Mouse (Mus musculus): ENCODE results near the gene Cdc37.
"Not testable (repeated sequence)": the region's sequence is repeated elsewhere in the genome, so short reads cannot be mapped to it uniquely, and the experiment has no call there.

Cdc37 gene

GRCm38 (mm10) chr9:21149654-21150419, at the start of gene Cdc37:
Cdc37 (minus strand) TSS chr9:21149982.
- DNase-seq, result peak; percentile 92 to 94

DNA sequence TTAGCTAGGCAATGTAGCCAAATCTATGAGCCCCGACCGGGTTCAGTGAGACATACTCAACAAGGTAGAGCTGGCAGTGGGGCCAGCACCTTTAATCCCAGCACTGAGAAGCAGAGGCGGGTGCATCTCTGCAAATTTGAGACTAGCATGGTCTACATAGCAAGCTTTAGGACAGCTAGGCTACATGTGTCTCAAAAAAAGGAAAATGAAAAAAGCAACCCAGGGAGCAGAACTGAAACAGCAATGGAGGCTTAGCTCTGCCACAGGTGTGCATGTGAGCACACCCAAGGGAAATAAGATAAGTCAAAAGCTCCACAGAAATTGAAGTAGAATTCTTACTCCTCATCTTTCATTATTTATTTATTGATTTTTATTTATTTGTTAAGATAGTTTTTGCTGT, 49.2 kb upstream of the Cdc37 start:
- DNase-seq, result no peak

GRCm38 (mm10) chr9:21197981-21198380, 48.2 kb upstream of the Cdc37 start:
- DNase-seq, result no peak

DNA sequence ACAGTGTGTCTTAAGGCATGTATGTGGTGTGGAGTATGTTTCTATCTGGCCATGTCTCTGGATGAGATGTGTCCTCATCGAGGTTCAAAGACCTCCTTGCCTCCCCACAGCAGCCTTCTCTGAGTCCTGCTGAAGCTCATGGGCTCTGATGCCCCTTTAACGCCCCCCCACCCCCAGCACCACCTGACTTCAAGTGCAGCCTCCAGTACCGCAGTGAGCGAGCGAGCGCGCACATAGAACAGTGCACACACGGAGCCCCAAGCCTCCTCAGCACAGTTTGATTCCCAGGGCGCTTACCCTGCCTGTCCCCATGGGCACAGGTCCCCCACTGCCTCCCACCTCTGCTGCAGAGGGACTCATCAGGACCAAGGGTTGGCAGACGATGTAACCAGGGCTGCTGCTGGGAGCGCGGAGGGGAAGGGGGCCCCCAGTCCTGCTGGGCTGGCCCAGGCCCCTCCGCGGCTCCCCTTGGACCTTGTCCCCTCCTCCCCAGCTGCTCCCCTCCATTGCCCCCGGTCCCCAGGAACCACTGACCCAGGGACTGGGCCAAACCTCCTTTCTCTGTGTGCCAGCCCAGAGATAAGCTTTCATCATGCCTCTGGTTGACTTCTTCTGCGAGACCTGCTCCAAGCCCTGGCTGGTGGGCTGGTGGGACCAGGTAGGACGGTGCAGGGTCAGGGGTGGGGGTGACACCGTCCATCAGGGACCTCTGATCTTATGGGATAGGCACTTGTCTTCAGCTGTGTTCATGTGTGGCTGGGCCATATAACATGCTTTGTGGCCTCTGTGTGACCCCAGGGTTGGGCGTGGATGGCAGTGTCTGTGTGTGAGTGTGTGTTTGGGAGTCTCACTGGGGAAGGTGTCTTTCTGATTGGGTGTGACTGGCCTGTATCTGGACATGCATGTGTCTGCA, 47.0 kb upstream of the Cdc37 start:
- no peak for DNase-seq

DNA sequence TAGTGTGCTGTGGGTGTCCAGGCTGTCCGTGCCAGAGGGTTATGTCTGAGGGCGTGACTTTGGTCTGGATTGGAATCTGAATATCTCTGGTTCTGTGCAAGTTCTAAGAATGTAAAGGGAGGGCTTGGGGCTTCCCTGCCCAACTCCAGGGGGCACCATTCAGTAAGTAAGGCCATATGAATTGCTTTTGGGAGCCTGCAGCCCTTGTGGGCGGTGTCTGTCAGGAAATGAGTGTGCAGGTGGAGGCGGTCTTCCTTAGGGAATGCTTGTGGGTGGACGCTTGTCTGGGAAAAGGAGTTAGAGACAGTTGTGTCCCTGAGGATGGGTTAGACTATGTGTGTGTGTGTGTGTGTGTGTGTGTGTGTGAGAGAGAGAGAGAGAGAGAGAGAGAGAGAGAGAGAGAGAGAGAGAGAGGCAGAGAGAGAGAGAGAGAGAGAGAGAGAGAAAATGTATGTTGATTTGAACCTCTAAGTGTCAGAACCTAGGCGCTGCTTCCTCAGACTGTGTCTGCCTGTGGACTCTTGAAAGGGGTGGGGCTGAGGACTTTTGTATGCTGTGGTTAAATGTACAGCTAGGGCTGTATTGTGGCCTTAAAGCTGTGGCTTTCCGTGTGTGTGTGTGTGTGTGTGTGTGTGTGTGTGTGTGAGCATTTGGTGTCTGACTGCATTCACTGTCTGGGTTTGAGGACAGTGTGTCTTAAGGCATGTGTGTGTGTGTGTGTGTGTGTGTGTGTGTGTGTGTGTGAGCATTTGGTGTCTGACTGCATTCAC, 46.1 kb upstream of the Cdc37 start:
- DNase-seq, result not testable (repeated sequence)

DNA sequence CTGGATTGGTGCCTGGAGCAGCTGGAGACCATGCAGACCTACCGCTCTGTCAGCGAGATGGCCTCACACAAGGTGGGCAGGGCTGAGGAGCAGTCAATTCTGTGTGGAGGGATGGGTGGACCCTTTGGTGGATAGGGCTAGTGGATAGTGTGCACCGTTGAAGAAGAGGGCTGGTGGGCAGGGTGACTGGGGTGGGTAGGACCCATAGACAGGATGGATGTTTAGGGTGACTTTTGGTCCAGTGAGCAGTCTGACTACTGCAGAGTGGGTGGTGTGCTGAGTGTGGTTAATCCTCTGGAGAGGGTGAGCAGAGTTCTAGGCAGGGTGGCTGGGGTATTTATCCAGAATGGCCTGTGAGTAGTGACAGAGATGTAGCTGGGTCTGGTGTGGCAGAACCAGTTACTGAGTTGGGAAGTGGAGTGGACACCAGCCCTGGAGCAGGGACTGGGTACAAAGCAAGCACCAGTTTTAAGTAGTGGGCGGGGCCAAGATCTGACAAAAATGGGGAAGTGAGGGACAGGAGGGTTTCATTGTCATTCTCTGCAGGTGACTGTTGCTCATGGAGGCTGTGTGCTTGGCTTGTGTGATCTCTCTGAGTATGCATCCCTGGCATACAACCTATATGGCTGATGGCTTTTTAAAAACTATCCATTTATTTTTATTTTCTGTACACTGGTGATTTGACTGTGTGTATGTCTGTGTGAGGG, 45.2 kb upstream of the Cdc37 start:
- peak; percentile 25 to 26 for DNase-seq

DNA sequence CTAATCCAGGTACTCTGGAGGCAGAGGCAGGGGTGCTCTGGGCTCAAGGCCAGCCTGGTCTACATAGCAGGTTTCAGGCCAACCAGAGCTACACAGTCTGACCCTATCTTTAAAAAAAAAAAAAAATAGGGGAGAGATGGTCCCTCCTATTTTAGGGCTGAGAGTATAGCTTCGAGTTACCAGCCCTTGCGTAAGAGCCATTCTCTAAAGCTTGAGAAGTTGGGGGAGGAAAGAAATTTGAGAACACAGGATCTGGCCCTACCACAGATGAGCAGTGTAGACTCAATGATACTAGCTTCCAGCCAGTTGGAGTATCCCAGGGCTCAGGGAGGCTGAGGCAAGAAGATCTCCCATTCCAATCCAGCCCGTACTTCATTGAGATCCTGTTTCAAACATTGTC, 44.0 kb upstream of the Cdc37 start:
- no peak for DNase-seq

DNA sequence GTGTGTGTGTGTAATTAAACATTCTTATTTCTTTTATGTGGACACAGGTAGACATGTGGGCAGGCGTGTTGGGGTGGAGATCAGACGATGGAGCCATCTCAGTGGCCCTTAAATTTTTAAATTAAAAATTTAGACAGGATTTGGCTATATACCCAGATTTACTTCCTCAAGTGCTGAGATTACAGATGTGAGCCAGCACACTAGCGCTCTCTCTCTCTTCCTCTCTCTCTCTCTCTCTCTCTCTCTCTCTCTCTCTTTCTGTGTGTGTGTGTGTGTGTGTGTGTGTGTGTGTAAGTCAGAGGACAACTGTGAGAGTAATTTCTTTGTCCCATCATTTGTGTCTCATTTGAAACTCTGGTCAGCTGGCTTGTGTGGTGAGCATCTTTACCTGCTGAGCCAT, 40.9 kb upstream of the Cdc37 start:
- no peak for DNase-seq

GRCm38 (mm10) chr9:21189905-21190304, 40.1 kb upstream of the Cdc37 start:
- DNase-seq, result no peak

GRCm38 (mm10) chr9:21185436-21185835, 35.7 kb upstream of the Cdc37 start:
- no peak for DNase-seq

DNA sequence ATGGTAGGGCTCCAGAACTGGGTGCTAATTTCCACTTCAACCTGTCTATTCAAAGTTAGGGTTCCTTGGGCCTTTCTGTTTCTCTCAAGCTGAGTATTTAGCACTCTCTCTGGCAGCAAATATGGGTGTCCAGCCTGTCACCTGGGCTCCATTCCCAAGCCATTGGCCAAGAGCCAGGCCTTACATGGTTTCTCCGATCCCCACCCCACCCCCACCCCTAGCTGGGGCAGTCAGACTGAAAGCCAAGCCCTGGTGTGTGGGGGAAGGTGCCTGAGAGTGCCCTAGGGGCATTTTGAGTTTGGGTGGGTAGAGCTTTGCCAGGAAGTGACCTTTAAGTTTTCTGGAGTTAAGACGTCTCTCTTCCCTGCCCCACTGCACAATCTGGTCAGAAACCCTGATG, 35.0 kb upstream of the Cdc37 start:
- no peak for DNase-seq

DNA sequence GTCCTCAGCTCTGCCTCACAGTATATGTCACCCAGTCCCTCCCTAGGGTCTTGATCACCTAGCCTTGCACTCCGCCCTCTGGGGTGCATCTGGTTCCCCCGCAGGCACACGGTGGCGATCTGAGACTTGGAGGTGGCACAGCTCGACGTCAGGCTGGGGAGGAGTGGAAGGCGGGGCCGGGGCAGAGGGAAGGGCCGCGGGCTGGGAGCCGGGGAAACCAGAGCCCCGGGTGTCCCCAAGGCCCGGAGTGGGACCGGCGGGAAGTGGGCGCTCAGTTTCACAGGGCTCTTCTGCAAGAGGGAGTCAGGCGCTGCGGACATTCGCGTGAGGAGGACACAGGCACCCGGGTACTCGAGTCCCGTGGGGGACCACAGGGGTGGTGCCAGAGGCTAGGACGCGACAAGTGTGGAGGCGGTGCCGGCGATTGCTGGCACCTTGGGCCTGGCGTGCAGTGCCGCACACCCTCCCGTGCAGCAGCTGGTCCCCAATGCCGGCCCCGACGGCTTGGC, 34.2 kb upstream of the Cdc37 start:
- peak; percentile 82 to 84 for DNase-seq

- no peak for DNase-seq
These were observed 33.6 kb upstream of the Cdc37 start for GRCm38 (mm10) chr9:21183421-21183820.

DNA sequence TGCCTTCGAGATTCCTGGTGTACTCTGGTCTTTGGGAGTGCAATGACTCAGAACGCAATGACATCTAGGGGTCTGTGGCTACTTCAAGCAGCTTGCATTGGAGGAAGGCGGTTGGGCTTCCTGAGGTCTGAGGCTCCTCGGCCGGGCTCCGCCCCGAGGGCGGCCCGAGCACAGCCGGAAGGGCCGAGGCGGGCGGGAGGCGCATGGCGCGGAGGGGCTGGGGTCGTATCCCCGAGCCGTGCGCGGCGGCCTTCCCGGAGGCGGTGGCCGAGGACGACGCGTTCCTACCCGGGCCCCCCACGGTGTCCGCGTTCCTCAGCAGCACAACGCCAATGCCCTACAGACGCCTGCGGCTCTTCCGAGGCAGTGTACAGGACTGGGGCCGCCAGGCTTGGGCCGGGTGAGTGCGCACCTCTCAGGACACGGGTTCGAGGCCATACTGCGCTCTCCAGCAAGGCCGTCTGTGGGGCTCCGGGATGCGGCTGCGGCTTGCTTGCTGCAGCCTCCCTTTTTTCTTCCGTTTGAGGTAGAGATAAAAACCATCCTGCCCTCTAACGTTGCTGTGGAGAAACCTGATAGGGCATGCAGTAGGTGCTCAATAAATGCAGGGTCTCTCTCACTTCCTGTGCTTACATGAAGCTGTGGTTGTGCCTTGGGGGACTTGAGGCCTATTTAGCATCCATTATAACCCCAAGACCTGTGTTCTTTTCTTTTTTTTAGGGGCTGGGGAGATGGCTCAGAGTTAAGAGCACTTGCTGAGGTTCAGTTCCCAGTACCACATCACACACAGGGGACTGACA, 31.8 kb upstream of the Cdc37 start:
- DNase-seq, result peak in 1 of 2 experiments; percentile 52

GRCm38 (mm10) chr9:21180841-21181240, 31.1 kb upstream of the Cdc37 start:
- DNase-seq, result no peak

DNA sequence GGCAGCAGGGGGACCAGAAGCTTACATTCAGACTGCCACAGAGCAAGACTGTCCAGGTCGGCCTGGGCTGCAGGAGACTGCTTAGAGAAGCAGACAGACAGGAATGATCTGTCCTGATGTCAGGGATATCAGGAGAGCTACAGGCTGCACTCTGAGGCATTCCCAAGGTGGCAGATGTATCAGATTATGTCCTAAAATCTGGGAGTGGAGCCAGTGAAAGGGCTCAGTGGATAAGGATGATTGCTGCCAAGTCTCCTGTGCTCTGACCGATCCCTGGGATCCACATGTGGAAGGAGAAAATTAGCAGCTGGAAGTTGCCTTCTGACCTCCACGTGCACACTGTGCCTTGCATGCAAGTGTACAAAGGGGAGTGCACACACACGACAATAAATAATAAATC, 30.6 kb upstream of the Cdc37 start:
- DNase-seq, result no peak

DNA sequence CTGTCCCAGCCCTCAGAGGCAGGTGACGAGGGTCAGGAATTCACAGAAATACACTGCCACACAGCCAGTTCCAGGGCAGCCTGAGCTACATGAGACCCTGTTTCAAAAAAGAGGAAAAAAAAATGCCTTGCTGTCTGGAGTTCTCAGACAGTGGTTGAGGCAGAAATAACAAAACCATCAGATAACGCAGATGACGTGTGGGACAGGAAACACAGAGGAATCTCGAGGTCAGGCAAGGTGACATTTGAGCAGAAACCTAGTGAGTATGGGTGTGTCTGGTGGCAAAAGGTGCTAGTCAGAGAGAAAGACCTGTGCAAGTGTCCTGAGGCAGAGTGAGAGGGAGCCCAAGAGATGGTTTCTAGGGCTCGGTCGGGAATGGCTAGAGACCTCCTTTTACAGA, 22.6 kb upstream of the Cdc37 start:
- DNase-seq, result no peak

DNA sequence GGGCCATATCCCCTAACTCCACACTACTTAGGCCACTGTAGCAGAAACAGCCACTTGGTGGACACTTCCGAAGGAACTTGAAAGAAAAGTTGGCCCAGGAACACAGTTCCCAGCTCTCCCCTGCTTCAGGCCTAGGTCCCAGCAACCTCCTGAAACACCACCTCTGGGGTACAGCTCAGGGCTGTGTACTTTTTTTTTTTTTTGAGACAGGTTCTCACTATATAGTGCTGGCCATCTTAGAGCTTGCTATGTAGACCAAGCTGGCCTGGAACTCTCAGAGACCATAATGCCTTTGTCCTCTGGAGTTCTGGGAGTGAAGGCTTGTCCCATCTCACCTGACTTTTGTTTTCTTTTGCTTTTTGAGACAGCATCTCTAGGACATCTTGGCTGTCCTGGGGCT, 19.4 kb upstream of the Cdc37 start:
- no peak for DNase-seq

DNA sequence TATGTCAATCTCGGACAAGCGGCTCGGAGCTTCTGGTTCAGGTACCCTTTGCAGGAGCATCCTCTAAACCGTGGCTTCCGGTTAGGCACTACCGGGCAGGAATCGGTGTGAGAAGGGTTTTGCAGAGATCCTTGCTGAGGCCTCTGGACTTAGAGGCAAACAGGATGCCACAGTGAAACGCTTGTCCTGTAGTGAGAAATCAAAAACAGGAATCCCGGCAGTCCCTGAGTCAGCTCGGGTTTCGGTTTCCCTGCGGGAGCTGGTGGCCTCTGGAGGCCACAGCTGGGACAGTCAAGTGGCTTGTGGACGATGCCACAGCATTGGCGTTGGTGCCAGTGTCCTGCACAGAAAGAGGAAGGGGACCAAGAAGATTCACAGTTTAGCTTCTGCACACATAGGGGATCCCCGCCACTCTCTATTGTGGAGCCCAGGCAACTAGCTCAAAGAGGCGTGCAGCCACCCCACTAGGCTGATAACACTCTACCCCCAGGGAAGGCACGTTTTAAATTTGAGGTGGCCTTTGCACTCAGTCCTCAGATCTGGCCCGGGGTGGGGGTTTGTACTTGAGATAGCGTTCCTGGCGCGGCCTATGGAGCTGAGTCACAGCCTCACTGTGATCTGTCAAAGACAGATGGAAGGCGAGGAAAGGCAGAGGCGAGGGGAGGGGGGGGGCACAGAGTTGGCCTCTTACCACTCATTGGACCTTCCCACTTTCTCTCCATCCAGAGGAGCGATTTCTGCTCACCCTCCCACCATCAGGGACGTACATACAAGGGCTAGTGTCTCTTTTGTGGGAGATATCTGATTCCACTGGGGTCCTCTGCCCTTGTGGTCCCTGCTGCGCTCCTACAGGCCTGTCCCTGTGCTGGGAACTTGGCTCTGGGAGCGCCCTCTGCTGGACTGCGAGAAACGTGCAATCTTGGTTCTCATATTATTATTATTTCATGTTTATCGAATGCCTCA, 18.7 kb upstream of the Cdc37 start:
- DNase-seq, result peak; percentile 74 to 81

All from lung, adult 18-20 months (tissue).